Mouse (Mus musculus): ENCODE measurements around the gene Rps15. TPM values are rescaled to one million over a fixed set of nuclear protein-coding genes. Genes with fewer than 3 reads are reported as not detected.

Rps15 gene
- total and polyA plus RNA-seq, 3 experiments: 2,279 to 5,342 (median 2,739) TPM

GRCm38 (mm10) chr10:80304862-80305261 lies 12.6 kb downstream of the Rps15 start:
- in situ Hi-C loops (cut with MboI; ENCODE audit: low pct_ligation_motif_present, low pct_unique_long_range_greater_than_20kb, low sequenced_read_pairs): no loop called here
- TF ChIP-seq MAX (IDR thresholded peaks at IDR 0.05; ENCODE audit: low read length) (0 out of 2 replicates have a peak, but pooled peaks have one; percentile 26), NRF1 (IDR thresholded peaks at IDR 0.05; ENCODE audit: low read depth, low read length) (peak; percentile 49; the same call in 1 of the 2 replicates), RAD21 (IDR thresholded peaks at IDR 0.05; ENCODE audit: low read depth, low read length) (no peak)
- no peak overlapping the region for H3K27ac ChIP-seq (ENCODE audit: insufficient read depth, low read depth)
- no peak overlapping the region for H3K9ac ChIP-seq (ENCODE audit: insufficient read depth, low read depth)
- no peaks in the 10 kb centered on the region for H3K36me3 ChIP-seq (replicated peaks in 1 of 2; ENCODE audit: control insufficient read depth in 1 of 2, insufficient read depth in 1 of 2, low read length in 1 of 2)
- dilution Hi-C loops (cut with MboI; ENCODE audit: extremely low pct_ligation_motif_present, extremely low pct_unique_long_range_greater_than_20kb, low sequenced_read_pairs): no loop called here
- H3K4me3 ChIP-seq (replicated peaks in 1 of 3; ENCODE audit: low read depth in 2 of 3, low read length in 2 of 3, poor library complexity in 1 of 3): peak overlapping the region in 1 of 3 experiments; percentile 2
- peak; percentile 58 for DNase-seq (ENCODE audit: extremely low read depth)
- peaks cover 0 to 9% of the 10 kb centered on the region in 2 experiments; a peak in 3 of 4 replicates for H3K4me1 ChIP-seq (ENCODE audit: control insufficient read depth in 1 of 2, insufficient read depth in 2 of 2)
- H3K79me2 ChIP-seq (replicated peaks; ENCODE audit: control insufficient read depth, extremely low read depth, insufficient read depth, poor library complexity, severe bottlenecking): no peaks in the 10 kb centered on the region
- H3K4me2 ChIP-seq (ENCODE audit: insufficient read depth, low read depth, poor library complexity, severe bottlenecking): peak overlapping the region; percentile 1; the same call in 1 of the 2 replicates
- no peaks in the 10 kb centered on the region for H3K9me3 ChIP-seq (replicated peaks; ENCODE audit: low read length)
- H3K27me3 ChIP-seq (replicated peaks): peaks cover 83% of the 10 kb centered on the region

- H3K4me1 ChIP-seq (ENCODE audit: control insufficient read depth in 1 of 2, insufficient read depth in 2 of 2): peaks cover 0 to 3% of the 10 kb centered on the region in 2 experiments; a peak in 2 of 4 replicates
- H3K79me2 ChIP-seq (replicated peaks; ENCODE audit: control insufficient read depth, extremely low read depth, insufficient read depth, poor library complexity, severe bottlenecking): no peaks in the 10 kb centered on the region
- peaks cover 32% of the 10 kb centered on the region for H3K27me3 ChIP-seq (replicated peaks)
- in situ Hi-C loops (cut with MboI; ENCODE audit: low pct_ligation_motif_present, low pct_unique_long_range_greater_than_20kb, low sequenced_read_pairs): no loop called here
- TF ChIP-seq USF2 (conservative IDR thresholded peaks at IDR 0.05; ENCODE audit: low read depth, low read length) (no peak), UBTF (IDR thresholded peaks at IDR 0.05; ENCODE audit: low read depth, low read length) (no peak), USF1 (IDR thresholded peaks at IDR 0.05; ENCODE audit: low read depth, low read length) (no peak), CTCF (conservative IDR thresholded peaks at IDR 0.05 in 1 of 2, IDR thresholded peaks at IDR 0.05 in 1 of 2; ENCODE audit: low read depth in 2 of 2, low read length in 2 of 2) (no peak), CHD1 (IDR thresholded peaks at IDR 0.05; ENCODE audit: low read depth, low read length) (no peak), E2F4 (IDR thresholded peaks at IDR 0.05; ENCODE audit: insufficient replicate concordance, low read depth, low read length) (no peak)
- no peak overlapping the region for H3K4me3 ChIP-seq (replicated peaks in 1 of 3; ENCODE audit: low read depth in 2 of 3, low read length in 2 of 3, poor library complexity in 1 of 3)
- no peaks in the 10 kb centered on the region for H3K9me3 ChIP-seq (replicated peaks; ENCODE audit: low read length)
- DNase-seq (ENCODE audit: extremely low read depth): no peak
- no peak overlapping the region for H3K9ac ChIP-seq (ENCODE audit: insufficient read depth, low read depth)
- H3K4me2 ChIP-seq (ENCODE audit: insufficient read depth, low read depth, poor library complexity, severe bottlenecking): no peak overlapping the region
- H3K27ac ChIP-seq (ENCODE audit: insufficient read depth, low read depth): no peak overlapping the region
- H3K36me3 ChIP-seq (replicated peaks in 1 of 2; ENCODE audit: control insufficient read depth in 1 of 2, insufficient read depth in 1 of 2, low read length in 1 of 2): peaks cover 0 to 16% of the 10 kb centered on the region in 2 experiments
- dilution Hi-C loops (cut with MboI; ENCODE audit: extremely low pct_ligation_motif_present, extremely low pct_unique_long_range_greater_than_20kb, low sequenced_read_pairs): no loop called here
Observed at GRCm38 (mm10) chr10:80311560-80311959, 19.3 kb downstream of the Rps15 start.

- no peak for DNase-seq (ENCODE audit: extremely low read depth)
- Histone ChIP-seq H3K4me2 (ENCODE audit: insufficient read depth, low read depth, poor library complexity, severe bottlenecking) (no peak overlapping the region), H3K79me2 (replicated peaks; ENCODE audit: control insufficient read depth, extremely low read depth, insufficient read depth, poor library complexity, severe bottlenecking) (no peaks in the 10 kb centered on the region), H3K4me1 (ENCODE audit: control insufficient read depth in 1 of 2, insufficient read depth in 2 of 2) (peaks cover 9 to 16% of the 10 kb centered on the region in 2 experiments), H3K4me3 (replicated peaks in 1 of 3; ENCODE audit: low read depth in 2 of 3, low read length in 2 of 3, poor library complexity in 1 of 3) (no peak overlapping the region), H3K27me3 (replicated peaks) (peaks cover 19% of the 10 kb centered on the region), H3K27ac (ENCODE audit: insufficient read depth, low read depth) (no peak overlapping the region), H3K9ac (ENCODE audit: insufficient read depth, low read depth) (no peak overlapping the region), H3K9me3 (replicated peaks; ENCODE audit: low read length) (no peaks in the 10 kb centered on the region), H3K36me3 (replicated peaks in 1 of 2; ENCODE audit: control insufficient read depth in 1 of 2, insufficient read depth in 1 of 2, low read length in 1 of 2) (peaks cover 8 to 29% of the 10 kb centered on the region in 2 experiments)
- in situ Hi-C loops (cut with MboI; ENCODE audit: low pct_ligation_motif_present, low pct_unique_long_range_greater_than_20kb, low sequenced_read_pairs) (no loop called here), dilution Hi-C loops (cut with MboI; ENCODE audit: extremely low pct_ligation_motif_present, extremely low pct_unique_long_range_greater_than_20kb, low sequenced_read_pairs) (no loop called here)
- TF ChIP-seq CHD2 (IDR thresholded peaks at IDR 0.05; ENCODE audit: low read length) (no peak), CHD1 (IDR thresholded peaks at IDR 0.05; ENCODE audit: low read depth, low read length) (no peak), JUND (conservative IDR thresholded peaks at IDR 0.05; ENCODE audit: low read depth, low read length) (no peak), CTCF (conservative IDR thresholded peaks at IDR 0.05 in 1 of 2, IDR thresholded peaks at IDR 0.05 in 1 of 2; ENCODE audit: low read depth in 2 of 2, low read length in 2 of 2) (no peak), POLR2AphosphoS2 (IDR thresholded peaks at IDR 0.05; ENCODE audit: low read depth, low read length) (no peak), USF2 (conservative IDR thresholded peaks at IDR 0.05; ENCODE audit: low read depth, low read length) (no peak), MEF2A (IDR thresholded peaks at IDR 0.05; ENCODE audit: borderline replicate concordance, low read depth, low read length) (no peak), NELFE (IDR thresholded peaks at IDR 0.05; ENCODE audit: low read depth, low read length) (no peak)
Observed at GRCm38 (mm10) chr10:80312586-80313504, 20.6 kb downstream of the Rps15 start.
